Mouse (Mus musculus) limb, embryonic 11.5 days (tissue): ENCODE measurements at regions not wholly inside any gene's neighbourhood (a gene's known extent, or its start where the extent isn't known, plus 50 kb on each side); places are given as distances from the start of the nearest gene placed in this dataset.
A peak's percentile ranks its signal among the peaks of the same experiment; 100 is the strongest.

ENCODE experiments used
- ATAC-seq: fragments of 200-750 bp; cut with Nextera tagmentation; 2 replicates; pipeline ENCODE4 v1.8.0; 2017; ENCODE audit warnings: low read depth; ENCODE audit not compliant: insufficient number of reproducible peaks, low FRiP score, low TSS enrichment
- DNase-seq: peaks from one replicate; pipeline ENCODE4 v3.0.0-alpha.2; 2015; ENCODE audit warnings: low spot score
- H3K27ac ChIP-seq: fragments of 300-500 bp; sonication (generic); replicated peaks from 2 replicates; pipeline ENCODE4 v1.5.1; 2014; ENCODE audit warnings: low read depth, mild to moderate bottlenecking, low read length
- H3K27me3 ChIP-seq: fragments of 300-500 bp; sonication (generic); 2 replicates; pipeline ENCODE4 v1.6.1; 2014; ENCODE audit warnings: mild to moderate bottlenecking, low read length, mixed read lengths; ENCODE audit not compliant: control insufficient read depth, insufficient read depth
- H3K36me3 ChIP-seq: fragments of 300-500 bp; sonication (generic); 2 replicates; pipeline ENCODE4 v1.6.1; 2014; ENCODE audit warnings: mild to moderate bottlenecking, low read length, moderate library complexity, mixed read lengths; ENCODE audit not compliant: control insufficient read depth, insufficient read depth
- H3K4me1 ChIP-seq: fragments of 300-500 bp; sonication (generic); 2 replicates; pipeline ENCODE4 v1.6.1; 2014; ENCODE audit warnings: low read length, mixed read lengths; ENCODE audit not compliant: control insufficient read depth, insufficient read depth
- H3K4me2 ChIP-seq: fragments of 300-500 bp; sonication (generic); 2 replicates; pipeline ENCODE4 v1.6.1; 2014; ENCODE audit warnings: low read depth, mild to moderate bottlenecking, moderate library complexity; ENCODE audit not compliant: severe bottlenecking
- H3K4me3 ChIP-seq: fragments of 300-500 bp; sonication (generic); 2 replicates; pipeline ENCODE4 v1.5.1; 2014; ENCODE audit warnings: low read depth, low read length
- H3K9ac ChIP-seq: fragments of 300-500 bp; sonication (generic); 2 replicates; pipeline ENCODE4 v1.6.1; 2014; ENCODE audit warnings: mild to moderate bottlenecking, low read length
- H3K9me3 ChIP-seq: fragments of 300-500 bp; sonication (generic); 2 replicates; pipeline ENCODE4 v1.6.1; 2016; ENCODE audit warnings: low read length; ENCODE audit not compliant: control insufficient read depth
- WGBS: fragments of 180-500 bp; shearing (Covaris S2); extraction: QIAGEN DNeasy Blood & Tissue Kit; methylation state at CpG from one replicate; pipeline ENCODE4 v1.1.7; 2014; 5-methylcytosine and 5-hydroxymethylcytosine counted together

- Histone ChIP-seq H3K36me3 (no peaks in the 10 kb centered on the region), H3K4me1 (no peaks in the 10 kb centered on the region), H3K27me3 (no peaks in the 10 kb centered on the region), H3K4me3 (no peak overlapping the region), H3K27ac (no peak overlapping the region), H3K9me3 (no peaks in the 10 kb centered on the region), H3K9ac (no peak overlapping the region), H3K4me2 (no peak overlapping the region)
- 81% methylated on average over 5 of the region's 5 CpGs for WGBS
- DNase-seq (no peak), ATAC-seq (no peak)
Measured at GRCm38 (mm10) chr9:72166084-72166483, 54.4 kb upstream of the Tcf12 start.

DNA sequence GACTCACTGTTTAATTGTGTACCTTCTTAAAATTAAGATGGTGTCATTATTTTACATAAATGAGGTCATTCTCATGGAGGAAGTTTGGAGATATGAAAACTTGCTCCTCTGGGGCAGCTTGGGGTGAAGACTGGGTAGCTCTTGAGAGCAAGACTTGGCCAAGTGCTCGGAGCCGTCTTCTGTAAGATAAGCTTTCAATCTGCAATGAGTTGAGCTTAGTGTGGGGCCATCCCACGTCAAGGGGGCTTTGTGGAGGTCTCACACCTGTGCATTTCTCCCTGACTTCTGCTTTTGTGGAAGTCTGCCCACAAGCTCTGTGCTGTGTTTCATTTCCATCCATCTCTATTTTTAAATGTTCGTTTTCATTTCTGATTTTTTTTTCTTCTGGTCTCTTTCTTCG lies 54.9 kb upstream of the Tcf12 start:
- DNase-seq: no peak
- WGBS: 84% methylated on average over 5 of the region's 5 CpGs
- Histone ChIP-seq H3K9me3 (no peaks in the 10 kb centered on the region), H3K36me3 (no peaks in the 10 kb centered on the region), H3K4me1 (no peaks in the 10 kb centered on the region), H3K9ac (no peak overlapping the region), H3K4me2 (no peak overlapping the region), H3K27ac (no peak overlapping the region), H3K4me3 (no peak overlapping the region), H3K27me3 (no peaks in the 10 kb centered on the region)
- ATAC-seq: no peak

DNA sequence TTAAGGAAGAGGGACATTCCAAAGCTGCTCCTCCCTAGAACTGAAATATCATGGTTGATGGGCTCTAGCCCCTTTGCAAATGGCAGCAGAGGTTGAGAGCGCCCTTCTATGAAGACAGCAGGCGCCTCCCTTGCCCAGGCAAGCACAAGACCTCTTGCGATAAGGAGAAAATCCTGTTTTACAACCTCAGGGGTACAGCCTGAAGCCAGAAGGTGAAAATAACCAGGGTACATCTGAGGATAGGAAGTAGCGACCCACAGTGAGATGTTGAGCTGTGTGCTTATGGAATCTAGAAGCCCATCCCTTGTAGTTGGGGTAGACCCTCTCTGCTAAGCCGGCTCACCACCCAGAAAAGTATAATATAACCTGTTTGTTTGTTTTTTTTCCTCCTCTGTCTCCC lies 57.6 kb upstream of the Tcf12 start:
- peak; percentile 41 for DNase-seq
- Histone ChIP-seq H3K4me1 (no peaks in the 10 kb centered on the region), H3K9me3 (no peaks in the 10 kb centered on the region), H3K27ac (peak overlapping the region; percentile 75; the same call in 1 of the 2 replicates), H3K36me3 (no peaks in the 10 kb centered on the region), H3K4me2 (peak overlapping the region; percentile 41; the same call in 1 of the 2 replicates), H3K9ac (no peak overlapping the region), H3K27me3 (no peaks in the 10 kb centered on the region), H3K4me3 (no peak overlapping the region)
- 31% methylated on average over 5 of the region's 5 CpGs for WGBS
- no peak for ATAC-seq

DNA sequence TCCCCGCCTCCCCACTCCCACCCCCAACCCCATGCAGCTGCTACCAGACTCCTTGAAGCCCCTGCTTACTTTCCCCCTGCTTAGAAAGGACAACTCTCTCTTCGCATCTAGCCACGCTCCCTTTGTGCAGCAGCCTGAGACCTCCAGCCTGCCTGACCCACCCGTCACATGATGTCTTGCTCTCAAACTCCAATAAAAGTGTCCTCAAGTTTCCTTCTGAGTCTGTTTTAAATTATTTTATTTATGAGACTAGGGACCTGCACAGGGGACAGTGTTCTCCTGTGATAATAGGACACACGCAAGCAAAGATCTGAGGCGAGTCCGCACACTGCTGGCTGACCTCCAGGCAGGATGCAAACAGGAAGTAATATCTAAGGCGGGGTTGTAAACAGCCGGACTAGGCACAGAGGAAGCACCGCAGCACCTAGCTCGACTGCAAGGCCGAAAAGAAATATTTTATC lies 58.1 kb upstream of the Tcf12 start:
- H3K4me3 ChIP-seq: 0 out of 2 replicates have a peak overlapping the region, but pooled peaks have one; percentile 17
- peak; percentile 71 for DNase-seq
- no peaks in the 10 kb centered on the region for H3K4me1 ChIP-seq
- H3K27ac ChIP-seq: peak overlapping the region; percentile 75
- peak overlapping the region; percentile 41 for H3K4me2 ChIP-seq
- peak overlapping the region; percentile 61 for H3K9ac ChIP-seq
- no peaks in the 10 kb centered on the region for H3K36me3 ChIP-seq
- no peaks in the 10 kb centered on the region for H3K27me3 ChIP-seq
- H3K9me3 ChIP-seq: no peaks in the 10 kb centered on the region
- under 1% methylated on average over 12 of the region's 12 CpGs for WGBS
- ATAC-seq: peak; percentile 62; the same call in 1 of the 2 replicates

DNA sequence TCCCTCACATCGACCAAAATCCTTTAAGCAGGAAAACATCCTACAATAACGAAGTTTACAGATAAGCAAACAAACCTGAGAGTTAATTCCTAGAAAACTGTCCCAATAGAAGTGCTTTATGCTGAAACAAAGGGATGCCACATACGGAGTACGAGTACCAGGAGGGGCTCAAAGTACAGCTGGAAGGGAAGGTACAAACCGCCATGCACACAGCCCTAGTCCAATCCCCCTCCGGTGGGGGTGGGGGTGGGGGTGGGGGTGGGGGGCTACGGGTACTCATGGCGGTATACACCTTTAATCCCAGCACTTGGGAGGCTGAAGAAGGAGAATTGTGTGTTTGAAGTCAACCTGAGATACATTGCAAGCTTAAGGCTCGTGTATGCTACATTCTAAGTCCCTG lies 58.6 kb upstream of the Tcf12 start:
- H3K9ac ChIP-seq: peak overlapping the region; percentile 61
- DNase-seq: peak; percentile 32
- 0 out of 2 replicates have a peak overlapping the region, but pooled peaks have one; percentile 17 for H3K4me3 ChIP-seq
- H3K4me2 ChIP-seq: peak overlapping the region; percentile 41
- no peaks in the 10 kb centered on the region for H3K36me3 ChIP-seq
- no peaks in the 10 kb centered on the region for H3K9me3 ChIP-seq
- no peaks in the 10 kb centered on the region for H3K4me1 ChIP-seq
- 0 out of 2 replicates have a peak, but pooled peaks have one; percentile 31 for ATAC-seq
- H3K27me3 ChIP-seq: no peaks in the 10 kb centered on the region
- peak overlapping the region; percentile 75 for H3K27ac ChIP-seq
- WGBS: 3% methylated on average over 9 of the region's 9 CpGs

GRCm38 (mm10) chr9:72172331-72172730 lies 60.7 kb upstream of the Tcf12 start:
- Histone ChIP-seq H3K9me3 (no peaks in the 10 kb centered on the region), H3K27me3 (no peaks in the 10 kb centered on the region), H3K4me2 (no peak overlapping the region), H3K4me3 (no peak overlapping the region), H3K4me1 (no peaks in the 10 kb centered on the region), H3K27ac (no peak overlapping the region), H3K9ac (no peak overlapping the region), H3K36me3 (no peaks in the 10 kb centered on the region)
- ATAC-seq: no peak
- DNase-seq: no peak
- WGBS: 100% methylated on average over 1 of the region's 1 CpGs

DNA sequence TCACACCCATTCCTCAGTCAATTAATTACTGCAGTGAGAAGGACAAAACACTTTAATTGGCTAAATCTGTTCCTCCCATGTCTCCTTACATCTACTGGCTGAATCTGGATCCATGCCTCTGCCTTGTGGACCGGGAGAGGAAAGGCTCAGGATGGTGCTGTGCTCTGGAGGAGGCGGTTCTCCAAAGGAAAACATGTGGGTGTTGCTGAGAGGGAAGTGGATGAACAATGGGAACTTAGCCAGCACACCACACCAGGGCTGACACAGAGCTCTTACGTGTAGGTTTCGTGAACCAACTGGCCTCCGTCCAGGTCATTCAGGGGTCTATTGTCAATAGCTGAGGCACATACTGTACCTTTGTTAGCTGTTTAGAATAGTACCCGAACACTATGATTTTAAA lies 69.3 kb upstream of the Tcf12 start:
- 80% methylated on average over 6 of the region's 6 CpGs for WGBS
- H3K36me3 ChIP-seq: no peaks in the 10 kb centered on the region
- no peak overlapping the region for H3K4me2 ChIP-seq
- no peaks in the 10 kb centered on the region for H3K4me1 ChIP-seq
- no peak overlapping the region for H3K4me3 ChIP-seq
- no peaks in the 10 kb centered on the region for H3K27me3 ChIP-seq
- H3K9me3 ChIP-seq: no peaks in the 10 kb centered on the region
- no peak for ATAC-seq
- no peak overlapping the region for H3K9ac ChIP-seq
- no peak for DNase-seq
- H3K27ac ChIP-seq: no peak overlapping the region

DNA sequence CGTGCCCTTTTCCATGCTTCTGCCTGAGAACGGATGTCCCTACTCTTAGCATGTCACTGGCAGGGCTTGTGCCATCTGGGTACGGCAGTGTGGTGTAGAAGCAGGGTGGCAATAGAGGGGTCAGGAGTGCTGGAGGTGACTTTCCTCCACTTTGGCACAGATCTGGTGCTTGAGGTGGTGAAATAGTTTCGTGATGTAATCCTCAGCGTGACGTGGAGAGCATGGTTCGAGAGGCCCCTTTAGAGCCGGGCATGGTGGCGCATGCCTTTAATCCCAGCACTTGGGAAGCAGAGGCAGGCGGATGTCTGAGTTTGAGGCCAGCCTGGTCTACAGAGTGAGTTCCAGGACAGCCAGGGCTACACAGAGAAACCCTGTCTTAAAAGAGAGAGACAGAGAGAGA lies 71.7 kb upstream of the Tcf12 start:
- no peak for DNase-seq
- no peak for ATAC-seq
- no peak overlapping the region for H3K27ac ChIP-seq
- no peaks in the 10 kb centered on the region for H3K27me3 ChIP-seq
- no peak overlapping the region for H3K4me2 ChIP-seq
- H3K4me3 ChIP-seq: no peak overlapping the region
- no peaks in the 10 kb centered on the region for H3K4me1 ChIP-seq
- H3K36me3 ChIP-seq: no peaks in the 10 kb centered on the region
- WGBS: 96% methylated on average over 10 of the region's 10 CpGs
- H3K9me3 ChIP-seq: no peaks in the 10 kb centered on the region
- no peak overlapping the region for H3K9ac ChIP-seq

DNA sequence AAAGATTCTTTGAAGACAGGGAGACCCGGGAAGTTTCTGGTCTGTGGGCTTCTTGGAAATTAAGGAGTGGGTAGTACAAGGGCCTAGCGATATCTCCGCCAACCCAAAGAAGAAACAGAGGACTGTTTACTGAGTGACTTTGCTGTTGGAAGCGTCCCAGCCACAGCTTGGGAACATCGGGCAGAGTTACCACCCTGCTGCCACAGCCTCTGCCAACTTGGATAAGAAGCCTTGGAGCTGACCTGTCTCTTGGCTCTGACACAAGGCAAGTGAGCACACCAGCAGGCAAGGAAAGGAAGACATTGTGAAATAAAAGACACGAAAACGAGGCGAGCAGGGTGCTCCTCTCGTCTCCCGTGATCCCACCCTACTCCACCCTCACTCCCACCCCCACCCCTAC lies 72.3 kb upstream of the Tcf12 start:
- no peak overlapping the region for H3K4me3 ChIP-seq
- no peak overlapping the region for H3K27ac ChIP-seq
- no peaks in the 10 kb centered on the region for H3K4me1 ChIP-seq
- ATAC-seq: no peak
- WGBS: 84% methylated on average over 10 of the region's 10 CpGs
- no peaks in the 10 kb centered on the region for H3K27me3 ChIP-seq
- no peak for DNase-seq
- H3K9ac ChIP-seq: no peak overlapping the region
- H3K9me3 ChIP-seq: no peaks in the 10 kb centered on the region
- H3K36me3 ChIP-seq: no peaks in the 10 kb centered on the region
- H3K4me2 ChIP-seq: no peak overlapping the region
